Mouse (Mus musculus): ENCODE data around the gene Ugt1a5. TPM values are rescaled to one million over a fixed set of nuclear protein-coding genes. Genes with fewer than 3 reads are reported as not detected.
"Not testable (repeated sequence)": the region's sequence is repeated elsewhere in the genome, so short reads cannot be mapped to it uniquely, and the experiment has no call there.

Ugt1a5 gene
- polyA plus RNA-seq, 1 experiment from 2014 or later = not detected

DNA sequence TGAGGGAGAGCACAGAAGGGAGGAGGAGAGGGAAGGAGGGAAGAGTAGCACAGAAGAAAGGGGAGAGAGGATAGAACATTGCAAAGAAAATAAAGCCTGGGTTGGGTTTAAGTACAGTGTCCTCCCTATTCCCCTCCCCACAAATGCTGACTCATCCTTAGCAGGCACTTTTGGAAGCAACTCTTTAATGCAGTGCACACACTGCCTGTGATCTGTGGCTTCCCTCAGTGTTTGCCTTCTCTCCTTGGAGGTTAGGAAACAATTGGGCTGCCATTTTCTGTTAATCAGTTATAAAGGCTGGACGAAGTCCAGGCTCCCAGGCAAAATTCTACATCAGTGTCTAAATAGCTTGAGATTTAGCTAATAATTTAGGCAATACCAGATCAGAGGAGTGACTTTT is 25.3 kb upstream of the Ugt1a5 start:
- not testable (repeated sequence) for H3K4me1 ChIP-seq

DNA sequence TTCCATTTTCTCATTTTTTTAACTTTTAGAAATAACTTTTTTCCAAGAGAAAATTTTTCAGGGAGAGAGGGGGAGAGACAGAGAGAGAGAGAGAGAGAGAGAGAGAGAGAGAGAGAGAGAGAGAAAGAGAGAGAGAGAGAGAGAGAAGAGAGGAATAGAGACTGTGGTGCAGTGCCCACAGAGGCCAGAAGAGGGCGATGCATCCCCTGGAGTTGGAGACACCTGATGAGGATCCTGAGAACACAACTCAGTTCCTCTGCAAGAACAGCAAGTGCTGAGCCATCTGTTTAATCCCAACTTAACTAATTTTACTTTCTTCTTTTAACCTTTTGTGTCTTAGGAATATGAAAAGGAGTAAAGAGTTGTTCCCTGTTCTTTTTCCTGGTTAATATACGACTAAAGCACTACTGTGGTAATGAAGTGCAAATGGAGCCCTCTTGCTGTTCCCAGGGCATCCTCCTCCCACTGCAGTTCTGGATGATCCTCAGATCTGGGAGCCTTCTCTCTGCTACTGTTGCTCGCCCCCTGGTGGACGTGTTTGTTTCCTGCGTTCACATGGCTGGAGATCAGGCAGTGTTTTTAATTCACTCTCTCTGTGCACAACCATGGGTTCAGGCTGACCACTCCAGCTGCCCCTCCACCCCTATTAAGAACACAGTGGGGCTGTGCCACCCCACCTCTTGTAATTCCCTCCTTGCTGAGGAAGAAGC is 21.7 kb upstream of the Ugt1a5 start:
- not testable (repeated sequence) for H3K9ac ChIP-seq; ATAC-seq (ENCODE audit: insufficient number of reproducible peaks, insufficient read depth, low FRiP score, low TSS enrichment, low read depth); H3K4me1 ChIP-seq; H3K27ac ChIP-seq; H3K9me3 ChIP-seq; H3K36me3 ChIP-seq; H3K27me3 ChIP-seq; H3K4me3 ChIP-seq; H3K4me2 ChIP-seq
- 3% methylated on average over 5 of the region's 5 CpGs for WGBS

More for the DNA sequence above, 25.3 kb upstream of the Ugt1a5 start:
- not testable (repeated sequence) for H3K9ac ChIP-seq; H3K4me3 ChIP-seq; ATAC-seq (ENCODE audit: insufficient number of reproducible peaks, insufficient read depth, low FRiP score, low TSS enrichment, low read depth); H3K9me3 ChIP-seq; H3K27me3 ChIP-seq; H3K27ac ChIP-seq; H3K36me3 ChIP-seq; H3K4me2 ChIP-seq
- WGBS = 57% methylated on average over 1 of the region's 1 CpGs

DNA sequence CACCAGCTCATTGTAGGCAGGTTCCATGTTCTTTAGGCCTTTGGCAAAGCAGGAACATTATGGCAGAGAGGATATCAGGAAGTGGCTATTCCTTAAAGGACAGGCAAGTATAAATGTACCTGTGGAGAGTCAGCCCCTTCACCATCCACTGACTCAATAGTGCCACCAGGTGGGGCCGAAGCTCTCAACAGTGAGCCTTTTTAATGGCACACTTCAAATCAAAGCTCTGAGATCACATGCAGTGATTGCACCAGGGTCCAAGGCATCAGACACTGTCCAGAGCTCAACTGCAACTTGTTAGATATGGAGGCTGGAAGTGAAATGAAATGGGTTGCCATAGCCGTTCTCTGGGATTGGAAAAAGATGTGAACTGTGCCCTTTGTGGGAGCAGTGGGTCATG is 20.5 kb upstream of the Ugt1a5 start:
- H3K27me3 ChIP-seq; H3K27ac ChIP-seq; H3K9me3 ChIP-seq; H3K9ac ChIP-seq; H3K4me3 ChIP-seq; H3K36me3 ChIP-seq; H3K4me1 ChIP-seq; ATAC-seq (ENCODE audit: insufficient number of reproducible peaks, insufficient read depth, low FRiP score, low TSS enrichment, low read depth); H3K4me2 ChIP-seq: not testable (repeated sequence)
- WGBS = 54% methylated on average over 2 of the region's 2 CpGs

DNA sequence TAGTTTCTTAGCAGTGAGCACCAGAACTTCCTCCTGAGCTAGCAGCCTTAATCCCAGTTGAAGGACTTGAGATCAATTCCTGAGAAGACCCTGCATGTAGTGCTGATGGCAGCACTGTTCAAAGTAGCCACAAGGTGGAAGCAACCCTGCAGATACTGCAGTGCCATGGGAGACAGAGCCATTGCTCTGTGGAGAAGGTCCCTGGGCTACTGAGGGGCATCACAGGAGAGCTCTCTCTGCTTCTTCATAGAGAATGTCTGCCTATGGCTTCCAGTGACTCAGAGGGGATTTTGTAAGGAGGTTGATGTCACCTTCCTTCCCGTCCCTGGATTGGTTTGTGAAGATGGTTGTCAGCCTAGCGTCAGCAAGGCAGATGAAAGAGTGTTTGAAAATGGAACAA is 15.7 kb upstream of the Ugt1a5 start:
- H3K36me3 ChIP-seq; H3K4me2 ChIP-seq; H3K4me3 ChIP-seq; H3K9me3 ChIP-seq; H3K27ac ChIP-seq; H3K4me1 ChIP-seq; H3K27me3 ChIP-seq; ATAC-seq (ENCODE audit: insufficient number of reproducible peaks, insufficient read depth, low FRiP score, low TSS enrichment, low read depth); H3K9ac ChIP-seq: not testable (repeated sequence)
- WGBS = 67% methylated on average over 2 of the region's 2 CpGs

DNA sequence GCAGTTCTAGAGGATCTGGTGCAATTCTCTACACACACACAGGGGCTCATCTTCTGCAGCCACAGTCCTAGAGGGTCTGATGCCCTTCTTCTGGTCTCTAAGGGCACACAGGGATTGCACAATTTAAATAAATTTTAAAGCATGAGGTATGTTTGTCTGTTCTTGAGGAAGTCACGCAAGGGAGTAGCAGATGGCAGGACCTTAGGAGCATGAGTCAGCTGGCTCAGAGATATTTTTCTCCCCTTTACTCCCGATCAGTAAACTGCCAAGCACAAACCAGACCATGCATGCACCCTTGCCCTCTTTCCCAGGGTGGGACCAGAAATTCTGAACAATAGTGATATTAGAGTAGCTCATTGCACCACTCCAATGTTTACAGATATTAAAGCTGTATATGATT is 7.4 kb upstream of the Ugt1a5 start:
- Histone ChIP-seq H3K36me3 (no peaks in the 10 kb centered on the region), H3K27me3 (no peaks in the 10 kb centered on the region), H3K4me3 (no peak overlapping the region), H3K9ac (no peak overlapping the region), H3K9me3 (no peaks in the 10 kb centered on the region), H3K27ac (no peak overlapping the region), H3K4me1 (no peaks in the 10 kb centered on the region), H3K4me2 (no peak overlapping the region)
- 75% methylated on average over 2 of the region's 2 CpGs for WGBS
- no peak for ATAC-seq (ENCODE audit: insufficient number of reproducible peaks, insufficient read depth, low FRiP score, low TSS enrichment, low read depth)

DNA sequence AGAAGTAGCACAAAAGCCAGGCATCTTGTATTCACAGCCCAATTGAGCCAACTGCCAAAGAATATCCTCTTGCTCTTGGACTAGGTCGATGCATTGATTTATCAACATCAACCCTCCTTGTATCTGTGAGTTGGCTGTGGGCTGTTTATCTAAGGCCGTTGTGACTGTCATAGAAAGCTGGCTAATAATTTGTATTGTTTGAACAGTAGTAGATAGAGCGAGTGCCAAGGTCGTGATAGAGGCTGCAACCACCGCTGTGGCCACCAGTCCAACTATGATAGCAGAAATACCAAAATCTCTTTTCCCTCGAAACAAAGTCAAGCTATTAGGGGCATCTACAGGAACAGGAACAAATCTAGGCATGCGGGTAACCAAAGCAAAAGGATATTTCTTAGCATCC is 6.4 kb downstream of the Ugt1a5 start:
- not testable (repeated sequence) for H3K9ac ChIP-seq; H3K36me3 ChIP-seq; H3K4me3 ChIP-seq; H3K27me3 ChIP-seq; H3K4me1 ChIP-seq; H3K27ac ChIP-seq; H3K9me3 ChIP-seq; ATAC-seq (ENCODE audit: insufficient number of reproducible peaks, insufficient read depth, low FRiP score, low TSS enrichment, low read depth); H3K4me2 ChIP-seq
- WGBS = 77% methylated on average over 6 of the region's 7 CpGs

DNA sequence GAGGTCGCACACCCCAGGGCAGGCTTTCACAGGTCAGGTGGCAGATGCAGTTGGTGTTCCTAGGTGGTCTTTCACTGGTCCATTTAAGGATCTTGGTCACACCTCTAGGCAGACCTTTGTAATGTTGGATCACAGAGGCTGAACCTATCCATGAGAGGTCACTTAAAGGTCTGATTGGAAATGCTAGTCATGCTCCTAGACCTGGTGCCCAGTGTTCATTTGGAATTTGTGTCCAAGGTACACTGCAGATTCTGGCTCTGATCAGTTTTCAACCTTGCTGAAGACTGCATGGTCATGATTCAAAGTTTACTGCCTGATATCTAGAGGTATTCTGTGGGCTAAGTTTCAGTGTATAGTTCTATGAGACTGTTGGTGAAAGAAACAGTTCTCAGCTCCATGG is 13.8 kb downstream of the Ugt1a5 start:
- no peak for ATAC-seq (ENCODE audit: insufficient number of reproducible peaks, insufficient read depth, low FRiP score, low TSS enrichment, low read depth)
- H3K9me3 ChIP-seq = peaks cover 22% of the 10 kb centered on the region; the same call in 1 of the 2 replicates
- H3K27ac ChIP-seq = no peak overlapping the region
- no peak overlapping the region for H3K4me2 ChIP-seq
- H3K36me3 ChIP-seq = no peaks in the 10 kb centered on the region
- WGBS = 70% methylated on average over 1 of the region's 1 CpGs
- no peak overlapping the region for H3K4me3 ChIP-seq
- no peaks in the 10 kb centered on the region for H3K27me3 ChIP-seq
- no peaks in the 10 kb centered on the region for H3K4me1 ChIP-seq
- H3K9ac ChIP-seq = no peak overlapping the region

DNA sequence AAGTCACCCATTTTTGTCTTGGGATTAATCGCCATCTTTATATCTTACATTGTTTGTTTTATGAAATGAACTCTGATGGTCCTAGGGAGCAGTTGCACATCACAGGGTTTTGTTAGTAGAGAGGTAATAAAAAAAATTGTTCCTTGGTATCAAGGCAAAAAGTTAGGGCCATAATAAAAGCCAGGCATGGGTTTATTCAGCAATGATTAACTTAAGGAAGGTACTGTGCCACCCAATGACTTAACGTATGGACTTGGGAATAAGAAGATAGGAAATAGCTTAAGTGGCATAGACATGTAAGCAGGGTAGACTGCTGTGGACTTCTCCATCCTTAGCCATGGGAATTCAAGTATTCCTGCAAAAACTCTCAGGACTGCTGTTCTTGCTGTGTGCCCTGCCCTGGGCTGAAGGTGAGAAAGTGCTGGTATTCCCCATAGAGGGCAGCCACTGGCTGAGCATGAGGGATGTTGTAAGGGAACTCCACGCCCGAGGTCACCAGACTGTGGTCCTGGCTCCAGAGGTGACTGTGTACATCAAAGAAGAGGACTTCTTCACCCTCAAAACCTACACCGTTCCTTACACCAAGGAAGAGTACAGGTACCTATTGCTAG is 20.6 kb downstream of the Ugt1a5 start:
- Histone ChIP-seq H3K36me3 (no peaks in the 10 kb centered on the region), H3K9me3 (no peaks in the 10 kb centered on the region), H3K4me3 (no peak overlapping the region), H3K4me2 (no peak overlapping the region), H3K27ac (no peak overlapping the region), H3K27me3 (no peaks in the 10 kb centered on the region), H3K4me1 (no peaks in the 10 kb centered on the region), H3K9ac (no peak overlapping the region)
- ATAC-seq (ENCODE audit: insufficient number of reproducible peaks, insufficient read depth, low FRiP score, low TSS enrichment, low read depth) = no peak
- 85% methylated on average over 5 of the region's 5 CpGs for WGBS

DNA sequence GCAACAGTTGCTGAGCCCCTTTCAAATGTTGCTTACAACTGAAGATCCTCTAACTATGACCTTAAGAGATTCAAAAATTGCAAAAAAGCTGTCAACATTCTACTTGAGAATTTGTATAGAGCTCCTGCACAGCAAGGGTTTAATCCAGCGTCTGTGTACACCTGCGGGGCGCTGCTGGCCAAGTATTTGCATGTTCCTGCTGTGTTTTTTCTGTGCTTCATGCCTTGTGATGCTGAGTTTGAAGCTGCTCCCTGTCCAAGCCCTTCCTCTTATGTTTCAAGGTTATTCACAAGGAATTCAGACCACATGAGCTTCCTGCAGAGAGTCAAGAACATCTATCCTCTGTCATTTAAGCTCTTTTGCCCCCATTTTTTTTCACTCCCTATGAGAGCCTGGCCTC is 26.3 kb downstream of the Ugt1a5 start:
- no peaks in the 10 kb centered on the region for H3K4me1 ChIP-seq
- no peak overlapping the region for H3K27ac ChIP-seq
- H3K9me3 ChIP-seq = no peaks in the 10 kb centered on the region
- H3K4me3 ChIP-seq = no peak overlapping the region
- H3K27me3 ChIP-seq = no peaks in the 10 kb centered on the region
- no peak for ATAC-seq (ENCODE audit: insufficient number of reproducible peaks, insufficient read depth, low FRiP score, low TSS enrichment, low read depth)
- H3K36me3 ChIP-seq = no peaks in the 10 kb centered on the region
- 61% methylated on average over 3 of the region's 3 CpGs for WGBS
- no peak overlapping the region for H3K9ac ChIP-seq
- no peak overlapping the region for H3K4me2 ChIP-seq

DNA sequence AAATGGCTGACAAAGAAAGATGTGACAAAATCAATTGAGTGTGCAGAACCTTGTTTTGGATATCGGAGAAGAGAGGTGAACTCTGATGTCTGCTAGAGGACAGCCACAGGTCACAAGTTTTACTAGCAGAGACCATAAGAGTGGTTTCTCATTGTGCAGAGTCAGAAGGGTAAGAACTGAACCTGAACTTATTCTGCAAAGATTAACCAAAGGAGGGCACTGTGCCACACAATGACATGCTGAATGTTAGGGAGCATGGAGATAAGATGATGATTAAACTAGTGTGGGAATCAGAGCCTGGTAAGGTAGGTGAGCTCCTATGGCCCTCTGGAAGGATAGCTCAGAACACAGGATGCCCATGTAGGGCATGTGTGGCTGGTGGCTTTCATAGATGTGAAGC is 29.9 kb downstream of the Ugt1a5 start:
- Histone ChIP-seq H3K27me3 (no peaks in the 10 kb centered on the region), H3K4me1 (no peaks in the 10 kb centered on the region), H3K4me2 (no peak overlapping the region), H3K9me3 (no peaks in the 10 kb centered on the region), H3K27ac (no peak overlapping the region), H3K4me3 (no peak overlapping the region), H3K9ac (no peak overlapping the region), H3K36me3 (no peaks in the 10 kb centered on the region)
- WGBS = 84% methylated on average over 1 of the region's 1 CpGs
- no peak for ATAC-seq (ENCODE audit: insufficient number of reproducible peaks, insufficient read depth, low FRiP score, low TSS enrichment, low read depth)

DNA sequence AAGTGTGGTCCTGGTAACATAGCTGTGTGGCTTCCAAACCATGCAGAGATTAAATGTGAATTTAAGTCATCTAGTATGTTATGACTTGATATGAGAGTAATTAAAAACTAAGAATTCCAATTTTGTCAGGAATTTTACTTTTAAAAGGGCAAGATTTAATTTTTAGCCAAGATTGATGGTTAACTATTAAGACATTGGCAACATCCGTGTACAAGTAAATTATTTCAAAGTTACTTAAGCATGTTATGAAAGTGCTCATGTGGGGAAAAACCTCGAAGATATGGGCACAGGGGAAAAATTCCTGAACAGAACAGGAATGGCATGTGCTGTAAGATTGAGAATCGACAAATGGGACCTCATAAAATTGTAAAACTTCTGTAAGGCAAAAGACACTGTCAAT is 31.6 kb downstream of the Ugt1a5 start:
- Histone ChIP-seq H3K27me3 (no peaks in the 10 kb centered on the region), H3K9ac (no peak overlapping the region), H3K36me3 (no peaks in the 10 kb centered on the region), H3K4me1 (no peaks in the 10 kb centered on the region), H3K4me3 (no peak overlapping the region), H3K27ac (no peak overlapping the region), H3K4me2 (no peak overlapping the region), H3K9me3 (no peaks in the 10 kb centered on the region)
- no peak for ATAC-seq (ENCODE audit: insufficient number of reproducible peaks, insufficient read depth, low FRiP score, low TSS enrichment, low read depth)
- WGBS = 73% methylated on average over 3 of the region's 3 CpGs

DNA sequence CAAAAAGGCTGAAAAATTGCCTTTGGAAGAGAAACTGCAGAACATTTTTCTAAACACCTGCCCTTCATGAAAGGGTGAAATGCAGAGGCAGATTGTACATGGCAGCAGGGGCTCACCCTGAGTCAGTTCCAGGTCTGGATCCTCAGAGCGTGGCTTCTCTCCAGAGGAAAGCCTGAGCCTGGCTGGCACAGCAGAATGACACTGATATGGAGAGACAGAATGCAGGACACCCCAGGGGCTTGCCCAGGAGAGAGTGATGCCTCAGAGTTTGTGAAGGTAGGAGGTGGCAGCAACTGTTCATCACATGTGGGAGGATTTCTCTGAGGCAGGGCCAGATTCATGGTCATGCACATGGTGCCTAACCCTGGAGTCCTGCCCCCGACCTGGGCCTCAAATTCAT is 34.2 kb downstream of the Ugt1a5 start:
- Histone ChIP-seq H3K9ac (no peak overlapping the region), H3K4me1 (no peaks in the 10 kb centered on the region), H3K36me3 (no peaks in the 10 kb centered on the region), H3K9me3 (peaks cover 7% of the 10 kb centered on the region), H3K27ac (no peak overlapping the region), H3K27me3 (no peaks in the 10 kb centered on the region), H3K4me2 (no peak overlapping the region), H3K4me3 (no peak overlapping the region)
- ATAC-seq (ENCODE audit: insufficient number of reproducible peaks, insufficient read depth, low FRiP score, low TSS enrichment, low read depth) = no peak
- WGBS = 76% methylated on average over 2 of the region's 2 CpGs
